Mouse (Mus musculus) kidney, adult 2 months (tissue): ENCODE measurements around the gene Txndc2.

ENCODE experiments used
- CTCF ChIP-seq: fragments of 200-500 bp; conservative IDR thresholded peaks from 2 replicates; pipeline ENCODE4 v1.5.1; 2011; ENCODE audit warnings: low read depth, mild to moderate bottlenecking, control low read depth, low read length, moderate library complexity, mixed read lengths; ENCODE audit not compliant: insufficient read depth, insufficient read length
- POLR2A ChIP-seq: fragments of 200-500 bp; IDR thresholded peaks from one replicate; pipeline ENCODE4 v1.6.1; 2011; ENCODE audit warnings: low read depth, low read length, control low read depth

DNA sequence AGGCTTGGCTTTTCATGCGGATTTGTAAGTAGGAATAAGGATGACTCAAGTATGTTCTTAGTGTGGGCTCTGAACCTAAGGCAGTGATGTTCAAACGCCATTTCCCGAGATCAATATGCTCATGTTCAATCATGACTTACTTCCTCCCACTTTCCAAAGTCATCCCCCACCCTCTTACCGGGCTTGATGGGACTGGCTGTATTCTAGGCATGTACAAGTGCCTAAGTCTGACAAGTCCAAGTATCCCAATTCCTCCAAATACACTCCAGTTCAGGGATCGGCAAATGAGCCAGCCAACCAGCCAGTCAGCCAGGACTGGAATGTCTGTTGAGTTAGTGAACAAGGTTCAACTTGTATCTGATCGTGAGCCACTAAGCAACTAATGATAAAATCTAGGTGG lies 15.7 kb downstream of the Txndc2 start:
- no peak for TF ChIP-seq CTCF
- no peak for TF ChIP-seq POLR2A
